Mouse (Mus musculus) monocyte, adult 59 days (primary cell): ENCODE measurements around the gene Aknad1. TPM values are rescaled to one million over a fixed set of nuclear protein-coding genes. Genes with fewer than 3 reads are reported as not detected.

ENCODE experiments used
- total RNA-seq, 2 experiments: library from RNA; stranded (reverse); gene quantifications; one replicate each; pipeline ENCODE4 v1.2.4; 2023

Gene Aknad1
- not detected for total RNA-seq

GRCm38 (mm10) chr3:108739045-108739708 lies at the start of gene Aknad1:
Gene Aknad1 (plus strand): TSS chr3:108739658.

GRCm38 (mm10) chr3:108722036-108722872 lies 17.2 kb upstream of the Aknad1 start, which contains the start of gene Gpsm2:
Gene Gpsm2 (minus strand): TSS chr3:108722309.

Other genes with a start within 250 kb of the Aknad1 start
- not detected for gene 1700013F07Rik, start 205.5 kb upstream of the Aknad1 start, total RNA-seq
- gene 5330417C22Rik, start 203.1 kb upstream of the Aknad1 start, total RNA-seq = not detected
- gene Tmem167b, start 177.2 kb upstream of the Aknad1 start, total RNA-seq = 10 to 100 TPM; 36.9 to 38.4 TPM
- 10 to 100 TPM; 24.1 to 30.4 TPM for gene Taf13, start 168.0 kb upstream of the Aknad1 start, total RNA-seq
- gene Wdr47, start 148.4 kb upstream of the Aknad1 start, total RNA-seq = 10 to 100 TPM in 1 of 2 experiments, 1 to 10 TPM in 1; 8.2 to 18.8 TPM
- 10 to 100 TPM; 32.7 to 36.7 TPM for gene Clcc1, start 85.7 kb upstream of the Aknad1 start, total RNA-seq
- gene Gpsm2, start 17.3 kb upstream of the Aknad1 start, total RNA-seq = 10 to 100 TPM in 1 of 2 experiments, 1 to 10 TPM in 1; 5.6 to 12.1 TPM
- gene Stxbp3, start 100.9 kb downstream of the Aknad1 start, total RNA-seq = 10 to 100 TPM; 87.4 to 96.6 TPM
- 1 to 10 TPM; 2.8 to 3.4 TPM for gene Fndc7, start 150.3 kb downstream of the Aknad1 start, total RNA-seq
- 100 to 1,000 TPM; 173 to 193 TPM for gene Prpf38b, start 172.1 kb downstream of the Aknad1 start, total RNA-seq
- not detected for gene Henmt1, start 200.2 kb downstream of the Aknad1 start, total RNA-seq
- not detected for gene Gm9857, start 200.8 kb downstream of the Aknad1 start, total RNA-seq